Mouse (Mus musculus) intestine, embryonic 16.5 days (tissue): ENCODE measurements around the gene Olfr1564. TPM values are rescaled to one million over a fixed set of nuclear protein-coding genes. Genes with fewer than 3 reads are reported as not detected.
"Not testable (repeated sequence)": the region's sequence is repeated elsewhere in the genome, so short reads cannot be mapped to it uniquely, and the experiment has no call there.

Experiments used
- ATAC-seq: fragments of 200-750 bp; cut with Nextera tagmentation; 2 replicates; pipeline ENCODE4 v1.8.0; 2017; ENCODE audit warnings: moderate TSS enrichment, moderate library complexity
- H3K27ac ChIP-seq: fragments of 300-500 bp; sonication (generic); 2 replicates; pipeline ENCODE4 v1.5.1; 2014; ENCODE audit warnings: mild to moderate bottlenecking, low read length
- H3K27me3 ChIP-seq: fragments of 300-500 bp; sonication (generic); replicated peaks from 2 replicates; pipeline ENCODE4 v1.6.1; 2014; ENCODE audit warnings: low read length, control low read depth, mixed read lengths; ENCODE audit not compliant: control insufficient read depth, insufficient read depth
- H3K36me3 ChIP-seq: fragments of 300-500 bp; sonication (generic); 2 replicates; pipeline ENCODE4 v1.6.1; 2014; ENCODE audit warnings: low read length, control low read depth; ENCODE audit not compliant: control insufficient read depth, insufficient read depth
- H3K4me1 ChIP-seq: fragments of 300-500 bp; sonication (generic); 2 replicates; pipeline ENCODE4 v1.6.1; 2014; ENCODE audit warnings: low read length, control low read depth, mixed read lengths; ENCODE audit not compliant: control insufficient read depth, insufficient read depth
- H3K4me2 ChIP-seq: fragments of 300-500 bp; sonication (generic); 2 replicates; pipeline ENCODE4 v1.6.1; 2014; ENCODE audit warnings: low read depth, low read length, control low read depth
- H3K4me3 ChIP-seq: fragments of 300-500 bp; sonication (generic); 2 replicates; pipeline ENCODE4 v1.5.1; 2014; ENCODE audit warnings: mild to moderate bottlenecking, low read length
- H3K9ac ChIP-seq: fragments of 300-500 bp; sonication (generic); 2 replicates; pipeline ENCODE4 v1.6.1; 2014; ENCODE audit warnings: low read depth, low read length
- H3K9me3 ChIP-seq: fragments of 300-500 bp; sonication (generic); 2 replicates; pipeline ENCODE4 v1.6.1; 2016; ENCODE audit warnings: low read length, control low read depth; ENCODE audit not compliant: control insufficient read depth
- WGBS: fragments of 180-500 bp; shearing (Covaris S2); extraction: QIAGEN DNeasy Blood & Tissue Kit; methylation state at CpG from one replicate; pipeline ENCODE4 v1.1.7; 2014; 5-methylcytosine and 5-hydroxymethylcytosine counted together
- polyA plus RNA-seq: library from polyadenylated mRNA; unstranded; fragments of >200 nt; fragmentation: Nextera tagmentation; extraction: Ambion mirVana; gene quantifications from 2 replicates; pipeline ENCODE4 v1.2.1, GENCODE M21; 2015

Gene Olfr1564
- not detected in 2 replicates for polyA plus RNA-seq

- no peaks in the 10 kb centered on the region for H3K9me3 ChIP-seq
- no peak within 1 kb of the TSS for H3K9ac ChIP-seq
These were observed at the start of gene Olfr1564 for GRCm38 (mm10) chr17:33221590-33221989. Olfr1564 (minus strand) TSS chr17:33221690.

DNA sequence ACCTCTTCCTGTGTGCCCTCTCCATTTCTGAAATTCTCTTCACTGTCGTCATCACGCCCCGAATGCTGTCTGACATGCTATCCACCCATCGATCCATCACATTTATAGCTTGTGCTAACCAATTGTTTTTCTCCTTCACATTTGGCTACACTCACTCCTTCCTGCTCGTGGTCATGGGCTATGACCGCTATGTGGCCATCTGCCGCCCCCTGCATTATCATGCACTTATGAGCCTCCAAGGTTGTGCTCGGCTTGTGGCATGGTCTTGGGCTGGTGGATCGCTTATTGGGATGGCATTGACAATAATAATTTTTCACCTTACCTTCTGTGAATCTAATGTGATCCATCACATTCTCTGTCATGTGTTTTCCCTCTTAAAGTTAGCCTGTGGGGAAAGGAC is 47.4 kb upstream of the Olfr1564 start:
- no peak overlapping the region for H3K4me3 ChIP-seq

More at GRCm38 (mm10) chr17:33221590-33221989, at the start of gene Olfr1564:
- H3K36me3 ChIP-seq = no peaks in the 10 kb centered on the region
- no peaks in the 10 kb centered on the region for H3K27me3 ChIP-seq
- no peak for ATAC-seq
- H3K27ac ChIP-seq = no peak within 1 kb of the TSS
- WGBS = 81% methylated on average over 2 of the region's 2 CpGs
- no peaks in the 10 kb centered on the region for H3K4me1 ChIP-seq
- H3K4me3 ChIP-seq = no peak within 1 kb of the TSS
- H3K4me2 ChIP-seq = no peak within 1 kb of the TSS

DNA sequence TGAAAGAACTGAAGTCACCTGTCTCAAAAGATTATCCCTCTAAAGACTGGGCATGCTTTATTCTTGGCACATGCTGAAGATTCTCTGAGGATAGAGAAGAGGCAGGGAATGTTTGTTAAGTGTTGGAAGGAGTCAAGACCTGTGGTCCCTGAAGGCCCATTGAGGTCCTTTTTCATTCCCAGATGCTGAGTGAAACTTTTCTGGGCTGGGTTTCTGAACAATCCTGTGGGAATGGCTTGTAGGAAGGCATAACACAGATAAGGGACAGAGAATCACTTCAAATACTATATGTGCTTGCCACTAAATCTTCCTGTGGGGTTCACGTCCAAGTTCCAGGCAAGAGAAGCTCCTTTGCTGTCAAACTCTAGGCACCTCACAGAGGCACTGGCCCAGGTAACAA is 42.9 kb upstream of the Olfr1564 start, which contains the start of gene Olfr63:
Gene Olfr63 (plus strand): TSS at position 301 of the 400 bp plus-strand sequence.
- H3K4me2 ChIP-seq = no peak within 1 kb of the TSS
- H3K4me1 ChIP-seq = no peaks in the 10 kb centered on the region
- no peaks in the 10 kb centered on the region for H3K9me3 ChIP-seq
- no peak within 1 kb of the TSS for H3K4me3 ChIP-seq
- no peaks in the 10 kb centered on the region for H3K36me3 ChIP-seq
- H3K27ac ChIP-seq = no peak within 1 kb of the TSS
- H3K9ac ChIP-seq = no peak within 1 kb of the TSS
- WGBS = 73% methylated on average over 1 of the region's 1 CpGs
- ATAC-seq = no peak
- H3K27me3 ChIP-seq = no peaks in the 10 kb centered on the region

More for the DNA sequence above, 47.4 kb upstream of the Olfr1564 start:
- ATAC-seq = no peak
- Histone ChIP-seq H3K36me3 (no peaks in the 10 kb centered on the region), H3K27me3 (no peaks in the 10 kb centered on the region), H3K9me3 (no peaks in the 10 kb centered on the region), H3K27ac (no peak overlapping the region), H3K4me2 (no peak overlapping the region), H3K9ac (no peak overlapping the region), H3K4me1 (no peaks in the 10 kb centered on the region)
- WGBS = 85% methylated on average over 9 of the region's 9 CpGs

GRCm38 (mm10) chr17:33255319-33255657 is 33.8 kb upstream of the Olfr1564 start:
- peak; percentile 22; the same call in 1 of the 2 replicates for ATAC-seq
- H3K27me3 ChIP-seq = not testable (repeated sequence)

GRCm38 (mm10) chr17:33254530-33255318 is 33.2 kb upstream of the Olfr1564 start, which contains the start of gene Zfp955a:
Zfp955a (minus strand) TSS chr17:33255145.
- ATAC-seq = peak; percentile 100
- H3K9me3 ChIP-seq, H3K4me1 ChIP-seq, H3K4me3 ChIP-seq, H3K27ac ChIP-seq, H3K9ac ChIP-seq, H3K27me3 ChIP-seq, H3K4me2 ChIP-seq, H3K36me3 ChIP-seq: not testable (repeated sequence)
- 33% methylated on average over 1 of the region's 34 CpGs for WGBS

More at GRCm38 (mm10) chr17:33255319-33255657, 33.8 kb upstream of the Olfr1564 start:
- H3K36me3 ChIP-seq, H3K27ac ChIP-seq, H3K9me3 ChIP-seq, H3K9ac ChIP-seq, H3K4me3 ChIP-seq, H3K4me1 ChIP-seq, H3K4me2 ChIP-seq: not testable (repeated sequence)
- WGBS = no CpG with 5 or more reads among the region's 2 CpGs

GRCm38 (mm10) chr17:33236646-33237045 is 15.2 kb upstream of the Olfr1564 start:
- H3K4me2 ChIP-seq, H3K9ac ChIP-seq, H3K27ac ChIP-seq, H3K4me3 ChIP-seq, H3K36me3 ChIP-seq, H3K9me3 ChIP-seq, H3K4me1 ChIP-seq, H3K27me3 ChIP-seq, ATAC-seq: not testable (repeated sequence)
- 93% methylated on average over 1 of the region's 1 CpGs for WGBS

- not testable (repeated sequence) for H3K27ac ChIP-seq, ATAC-seq, H3K9me3 ChIP-seq, H3K36me3 ChIP-seq, H3K9ac ChIP-seq, H3K4me2 ChIP-seq, H3K4me3 ChIP-seq, H3K27me3 ChIP-seq, H3K4me1 ChIP-seq
- no CpG with 5 or more reads among the region's 2 CpGs for WGBS
These were observed 30.5 kb downstream of the Olfr1564 start, which contains the start of gene Olfr239 for GRCm38 (mm10) chr17:33191002-33191401. Olfr239 (plus strand) TSS chr17:33191302.

GRCm38 (mm10) chr17:33168147-33168546 is 53.3 kb downstream of the Olfr1564 start, which contains the start of gene Olfr55:
Olfr55 (plus strand) TSS chr17:33168447.
- H3K36me3 ChIP-seq, H3K4me2 ChIP-seq, H3K9ac ChIP-seq, H3K27ac ChIP-seq, H3K27me3 ChIP-seq, H3K9me3 ChIP-seq, ATAC-seq, H3K4me1 ChIP-seq, H3K4me3 ChIP-seq: not testable (repeated sequence)
- WGBS = 88% methylated on average over 1 of the region's 1 CpGs
